Mouse (Mus musculus) urinary bladder, postnatal 36 days (tissue): ENCODE results near the gene Slc35g3.
"Not testable (repeated sequence)": the region's sequence is repeated elsewhere in the genome, so short reads cannot be mapped to it uniquely, and the experiment has no call there.

Experiments
- DNase-seq, 2 experiments: peaks; one replicate each; pipeline ENCODE4 v3.0.0; 2022; ENCODE audit warnings: low spot score in 2 of 2, mixed read lengths in 1 of 2

Slc35g3 gene

DNA sequence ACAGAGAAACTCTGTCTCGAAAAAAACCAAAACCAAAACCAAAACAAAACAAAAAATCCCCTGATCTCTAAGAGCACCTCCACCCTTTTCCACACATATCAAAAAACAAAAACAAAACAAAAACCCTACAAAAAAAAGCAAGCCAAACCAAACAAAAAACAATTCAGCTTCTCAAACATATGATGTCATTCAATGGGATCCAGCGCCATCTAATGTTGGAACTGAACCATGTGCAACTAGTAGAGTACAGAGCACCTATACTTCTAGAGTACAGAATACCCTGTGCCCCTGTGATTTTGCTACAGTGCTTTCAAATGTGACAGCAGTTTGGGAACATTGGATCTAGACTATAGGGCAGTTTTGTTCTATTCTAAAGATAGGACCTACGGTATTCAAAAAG lies 7.1 kb downstream of the Slc35g3 start:
- DNase-seq: no peak

DNA sequence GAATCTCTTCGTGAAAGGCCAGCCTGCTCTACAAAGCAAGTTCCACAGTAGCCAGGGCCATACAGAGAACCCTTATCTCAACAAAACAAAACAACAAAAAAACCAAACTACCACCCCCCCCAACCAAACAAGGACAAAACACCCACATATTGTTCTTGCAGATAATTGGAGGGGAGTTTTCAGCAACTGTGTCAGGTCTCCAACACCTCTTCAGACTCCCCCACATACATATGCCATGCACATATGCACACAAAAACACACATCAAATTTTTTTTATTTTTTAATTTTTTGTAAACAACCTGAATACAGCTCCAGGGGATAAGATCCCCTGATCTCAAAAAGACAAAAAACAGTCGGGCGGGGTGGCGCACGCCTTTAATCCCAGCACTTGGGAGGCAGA lies 7.5 kb downstream of the Slc35g3 start:
- DNase-seq: no peak

DNA sequence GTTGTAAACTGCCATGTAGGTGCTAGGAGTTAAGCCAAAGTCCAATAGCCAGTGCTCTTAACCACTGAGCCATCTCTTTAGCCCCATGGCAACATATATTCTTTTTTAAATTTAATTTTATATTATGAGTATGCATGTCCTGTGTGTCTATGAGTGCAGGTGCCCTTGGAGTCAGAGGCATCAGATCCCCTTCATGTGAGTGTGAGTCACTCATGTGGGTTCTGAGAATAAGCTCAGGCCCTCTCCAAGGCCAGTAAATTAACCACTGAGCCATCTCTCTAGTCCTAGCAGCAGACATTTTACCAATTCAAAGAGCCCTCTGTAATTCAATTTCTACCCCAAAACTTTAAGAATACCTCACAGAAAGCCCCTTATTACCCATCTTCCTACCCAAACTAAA lies 9.1 kb downstream of the Slc35g3 start:
- DNase-seq: no peak

DNA sequence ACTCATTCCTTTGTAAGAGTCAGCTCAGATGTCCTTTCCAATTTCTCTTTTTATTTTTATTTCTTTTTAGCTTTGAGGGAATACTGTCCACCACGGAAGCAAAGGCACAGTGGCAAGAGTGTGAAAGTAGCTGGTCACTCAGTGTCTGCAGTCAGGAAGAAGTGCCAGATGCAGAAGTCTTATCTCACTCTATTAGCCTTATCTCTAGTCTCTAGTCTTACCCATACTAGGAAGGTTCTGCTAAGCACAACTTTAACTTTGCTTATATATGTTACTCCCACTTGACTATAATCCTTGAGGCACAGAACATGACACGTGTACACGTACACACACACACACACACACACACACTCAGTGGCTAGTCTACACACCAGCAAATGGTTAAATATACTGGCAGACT lies 10.1 kb downstream of the Slc35g3 start:
- no peak for DNase-seq

DNA sequence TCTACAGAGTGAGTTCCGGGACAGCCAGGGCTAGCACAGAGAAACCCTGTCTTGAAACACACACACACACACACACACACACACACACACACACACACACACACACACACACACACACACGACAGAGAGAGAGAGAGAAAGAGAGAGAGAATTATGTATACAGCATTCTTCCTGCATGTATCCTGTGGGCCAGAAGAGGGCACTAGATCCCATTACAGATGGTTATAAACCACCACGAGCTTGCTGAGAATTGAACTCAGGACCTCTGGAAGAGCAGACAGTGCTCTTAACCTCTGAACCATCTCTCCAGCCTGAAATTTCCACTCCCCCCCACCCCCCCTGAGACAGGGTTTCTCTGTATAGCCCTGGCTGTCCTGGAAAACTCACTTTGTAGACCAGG lies 30.4 kb downstream of the Slc35g3 start:
- not testable (repeated sequence) for DNase-seq

DNA sequence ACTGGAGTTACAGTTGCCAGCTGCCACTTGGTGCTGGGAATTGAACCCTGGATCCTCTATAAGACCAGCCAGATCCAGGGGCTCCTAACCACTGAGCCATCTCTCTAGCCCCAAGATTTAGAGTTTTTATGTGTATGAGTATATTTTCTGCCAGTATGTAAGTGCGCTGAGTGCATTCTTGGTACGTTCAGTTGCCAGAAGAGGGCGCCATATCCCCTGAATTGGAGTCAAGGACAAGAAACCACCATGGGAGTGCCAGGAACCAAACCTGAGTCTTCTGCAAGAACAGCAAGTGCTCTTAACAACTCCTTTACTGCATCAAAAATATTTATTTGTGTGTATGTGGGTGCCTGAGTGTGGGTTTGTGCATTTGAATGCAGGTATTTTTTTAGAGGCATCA lies 32.7 kb downstream of the Slc35g3 start:
- DNase-seq: peak in 1 of 2 experiments; percentile 41

DNA sequence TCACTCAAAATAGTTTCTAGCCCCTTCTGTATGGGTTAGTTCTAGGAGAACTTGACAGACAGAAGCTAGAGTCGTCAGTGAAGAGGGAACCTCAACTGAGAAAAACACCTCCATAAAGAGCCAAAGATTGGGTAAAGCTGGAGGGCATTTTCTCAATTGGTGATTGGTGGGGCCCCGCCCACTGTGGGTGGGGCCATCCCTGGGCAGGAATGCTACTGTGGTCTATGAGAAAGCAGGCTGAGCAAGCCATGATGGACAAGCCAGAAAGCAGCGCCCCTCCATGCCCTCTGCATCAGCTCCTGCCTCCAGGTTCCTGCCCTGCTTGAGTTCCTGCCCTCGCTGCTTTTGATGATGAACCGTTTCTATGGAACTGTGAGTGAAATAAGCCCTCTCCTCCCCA lies 35.8 kb downstream of the Slc35g3 start:
- DNase-seq: no peak

DNA sequence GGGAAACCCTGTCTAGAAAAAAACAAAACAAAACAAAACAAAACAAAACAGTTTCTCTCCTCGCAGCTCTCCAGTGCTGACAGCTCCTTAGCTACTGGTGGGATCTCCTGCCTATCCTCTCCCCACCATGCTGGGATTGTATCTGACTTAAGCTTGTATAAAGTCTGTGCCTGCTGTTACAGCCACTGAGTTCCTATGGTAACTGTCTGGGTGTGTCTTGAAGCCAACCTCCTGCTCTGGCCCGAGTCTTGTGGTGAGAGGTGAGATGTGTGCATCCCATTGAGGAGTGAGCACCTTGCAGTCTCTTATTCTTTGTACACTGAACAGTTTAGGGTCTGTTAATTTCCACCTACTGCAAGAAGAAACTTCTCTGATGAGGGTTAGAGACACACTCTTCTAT lies 38.7 kb downstream of the Slc35g3 start:
- no peak for DNase-seq

DNA sequence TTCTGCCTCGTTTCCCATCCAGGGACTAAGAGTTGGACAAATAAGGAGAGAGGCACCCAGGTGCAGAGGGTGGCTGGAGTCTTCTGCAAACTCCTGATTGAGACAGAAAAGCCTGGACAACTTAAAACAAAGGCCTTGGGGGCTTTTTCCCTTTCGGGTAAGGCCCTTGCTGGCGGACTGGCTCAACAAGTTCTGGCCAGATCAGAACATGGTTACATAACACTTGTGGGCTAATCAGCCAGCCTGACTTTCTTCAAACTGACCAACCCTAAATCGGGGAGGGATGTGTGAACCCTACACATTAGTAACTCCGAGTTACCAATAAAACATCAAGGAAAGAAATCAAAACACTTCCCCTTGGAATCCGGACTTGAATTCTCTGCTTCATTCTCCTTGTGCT lies 40.9 kb downstream of the Slc35g3 start:
- DNase-seq: peak; percentile 10 to 40

DNA sequence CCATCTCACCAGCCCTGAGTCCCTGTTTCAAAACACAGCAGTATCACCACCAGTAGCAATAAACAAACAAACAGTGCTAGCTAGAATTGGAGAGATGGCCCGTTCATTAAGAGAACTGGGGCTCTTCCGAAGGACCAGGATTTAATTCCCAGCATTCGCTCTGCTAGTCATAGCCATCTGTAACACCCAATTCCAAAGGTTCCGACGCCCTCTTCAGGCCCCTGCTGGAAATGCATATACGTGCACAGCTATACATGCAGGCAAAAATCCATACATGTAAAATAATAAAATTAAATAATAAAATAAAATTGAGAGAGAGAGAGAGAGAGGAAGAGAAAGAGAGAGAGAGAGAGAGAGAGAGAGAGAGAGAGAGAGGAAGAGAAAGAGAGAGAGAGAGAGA lies 42.3 kb downstream of the Slc35g3 start:
- DNase-seq: no peak

DNA sequence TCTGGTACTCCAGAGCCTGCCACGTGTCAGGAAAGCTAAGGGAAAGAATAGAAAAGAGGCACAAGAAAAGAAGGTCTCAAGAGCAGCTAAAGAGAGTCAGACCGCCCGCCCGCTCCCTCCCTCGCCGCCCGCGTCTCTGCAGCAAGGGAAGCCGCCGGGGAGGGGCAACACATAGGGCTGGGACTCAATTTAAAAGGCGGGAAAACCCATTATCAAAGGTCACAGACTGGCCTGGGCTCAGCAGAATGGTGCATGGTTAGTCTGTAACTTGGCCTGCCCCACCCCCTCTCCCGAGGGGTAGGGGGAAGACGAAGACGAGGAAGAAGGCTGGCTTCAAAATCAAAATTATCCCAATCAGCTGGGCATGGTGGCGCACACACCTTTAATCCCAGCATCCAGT lies 43.1 kb downstream of the Slc35g3 start:
- no peak for DNase-seq

DNA sequence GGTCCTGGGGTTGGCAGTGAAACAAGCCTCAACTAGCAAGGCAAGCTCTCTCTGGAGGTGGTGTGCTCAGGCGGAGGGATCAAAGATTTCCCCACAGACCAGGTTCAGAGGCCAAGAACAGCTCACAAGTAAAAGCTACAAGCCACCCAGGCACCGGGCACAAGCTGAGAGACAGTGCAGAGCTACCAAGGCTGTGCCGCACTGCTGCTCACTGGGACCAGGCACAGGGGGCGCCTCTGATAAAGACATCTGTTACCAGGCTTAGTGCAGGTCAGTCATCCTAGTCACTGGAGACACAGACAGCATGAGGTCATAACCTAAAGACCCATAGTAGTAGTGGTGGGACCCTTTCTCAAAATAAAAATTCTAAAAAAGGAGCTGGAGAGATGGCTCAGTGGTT lies 44.8 kb downstream of the Slc35g3 start:
- DNase-seq: no peak

DNA sequence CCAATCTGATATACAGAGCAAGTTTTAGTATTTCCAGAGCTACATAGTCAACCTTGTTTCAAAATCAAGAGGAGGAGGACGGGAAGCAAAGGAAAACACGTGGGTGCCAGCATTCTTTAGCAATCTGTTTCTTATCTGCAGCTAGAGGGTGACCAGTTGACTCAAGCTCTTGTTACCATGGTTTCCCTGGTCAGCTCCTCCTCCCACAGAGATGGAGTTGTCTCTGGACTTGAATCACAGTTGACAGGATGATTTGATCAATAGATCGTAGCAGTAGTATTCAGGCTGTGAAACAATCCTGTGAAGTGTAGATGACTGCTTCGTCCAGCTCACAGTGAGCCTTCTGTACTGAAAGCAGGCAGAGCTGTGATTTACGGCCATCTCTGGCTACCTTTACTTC lies 45.8 kb downstream of the Slc35g3 start:
- DNase-seq: peak; percentile 35 to 63

DNA sequence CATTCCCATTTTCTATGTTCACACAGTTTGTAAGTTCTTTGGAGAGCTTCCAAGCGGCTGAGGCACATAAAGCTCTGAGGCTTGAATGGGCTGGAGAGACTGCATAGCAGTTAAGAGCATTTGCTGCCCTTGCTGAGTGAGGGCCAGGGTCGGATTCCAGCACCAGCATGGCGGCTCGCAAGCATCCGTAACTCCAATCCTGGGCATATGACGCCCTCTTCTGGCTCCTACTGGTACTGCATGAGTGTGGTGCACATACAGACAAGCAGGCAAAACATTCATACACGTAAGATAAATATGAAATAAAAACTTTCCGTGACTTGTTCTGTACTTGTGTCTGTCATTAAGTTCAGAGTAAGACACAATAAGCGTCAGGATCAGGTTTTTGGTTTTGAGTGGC lies 46.3 kb downstream of the Slc35g3 start:
- DNase-seq: no peak

DNA sequence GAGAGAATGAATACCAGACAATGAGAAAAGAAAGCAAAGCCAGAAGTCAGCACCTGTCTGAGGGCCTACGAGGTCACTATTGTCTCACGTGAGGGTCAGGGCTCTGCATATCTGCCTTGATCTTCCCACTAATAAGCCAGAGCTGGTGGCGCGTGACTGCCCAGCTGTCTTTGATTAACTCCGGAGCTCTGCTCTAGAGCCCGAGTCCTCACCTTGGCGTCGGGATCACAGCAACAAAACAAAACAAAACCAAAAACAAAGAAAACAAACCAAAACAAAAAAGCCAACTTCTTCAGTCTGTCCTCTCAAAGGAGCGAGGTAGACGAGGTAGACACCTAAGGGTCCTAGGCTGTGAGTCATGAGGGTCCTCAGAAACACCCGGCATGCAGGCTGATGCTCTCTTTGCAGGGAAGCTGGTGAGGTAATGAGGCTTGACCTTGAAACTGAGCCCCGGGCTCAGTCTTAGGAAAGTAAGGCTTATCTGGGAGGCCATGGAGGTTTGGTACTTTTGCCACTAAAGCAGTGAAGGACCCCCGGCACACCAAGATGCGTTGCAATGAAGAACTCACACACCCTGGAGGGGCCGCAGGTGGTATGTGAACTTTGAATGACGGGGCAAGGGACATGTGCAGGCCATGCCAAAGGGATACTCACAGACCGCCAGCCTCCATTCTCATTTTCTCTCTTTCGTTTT lies 47.0 kb downstream of the Slc35g3 start:
- no peak for DNase-seq

DNA sequence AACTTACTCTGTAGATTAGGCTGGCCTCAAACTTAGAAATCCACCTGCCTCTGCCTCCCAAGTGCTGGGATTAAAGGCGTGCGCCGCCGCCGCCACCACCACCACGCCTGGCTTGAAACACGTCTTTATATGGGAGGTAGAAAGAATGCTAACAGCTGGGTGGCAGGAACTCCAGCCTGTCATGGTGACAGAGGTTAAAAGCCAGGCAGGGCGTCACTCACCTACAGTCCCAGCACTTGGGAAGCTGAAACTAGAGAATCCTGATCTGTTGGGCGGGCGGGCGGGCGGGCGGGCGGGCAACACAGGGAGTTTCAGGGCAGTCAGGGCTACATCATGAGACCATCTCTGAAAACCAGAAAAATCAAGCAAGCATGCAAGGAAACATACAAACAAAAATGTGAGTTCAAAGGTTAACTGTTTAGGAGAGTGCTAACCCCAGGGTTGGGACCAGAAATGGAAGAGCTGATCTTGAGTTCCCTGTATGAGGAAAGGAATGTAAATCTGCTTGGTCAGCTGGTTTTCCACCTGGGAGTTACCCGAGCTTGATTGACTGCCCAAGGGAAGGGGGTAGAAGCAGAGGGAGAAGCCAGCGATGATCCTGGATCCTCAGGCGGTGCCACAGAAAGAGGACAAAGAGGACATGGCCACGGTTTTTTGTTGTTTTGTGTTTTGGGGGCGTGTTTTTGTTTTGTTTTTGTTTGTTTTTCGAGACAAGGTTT lies 48.7 kb downstream of the Slc35g3 start:
- no peak for DNase-seq

DNA sequence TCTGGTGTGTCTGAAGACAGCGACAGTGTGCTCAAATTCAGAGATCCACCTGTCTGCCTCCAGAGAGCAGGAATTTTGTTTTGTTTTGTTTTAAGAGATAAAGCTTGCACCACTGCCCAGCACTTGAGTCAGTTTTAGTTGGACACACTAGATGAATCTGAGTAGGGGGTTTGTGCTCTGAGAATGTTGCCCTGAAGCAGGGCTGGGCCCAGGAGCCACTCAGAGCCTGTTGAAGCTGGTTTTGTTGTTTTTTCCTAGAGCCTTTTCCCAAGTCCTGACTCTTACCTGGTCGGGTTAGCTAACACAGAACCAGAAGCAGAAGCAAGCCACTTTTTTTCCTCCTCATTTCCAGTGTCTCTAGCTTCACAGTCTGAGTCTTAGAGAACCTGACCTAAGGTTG lies 50.7 kb downstream of the Slc35g3 start:
- DNase-seq: no peak

DNA sequence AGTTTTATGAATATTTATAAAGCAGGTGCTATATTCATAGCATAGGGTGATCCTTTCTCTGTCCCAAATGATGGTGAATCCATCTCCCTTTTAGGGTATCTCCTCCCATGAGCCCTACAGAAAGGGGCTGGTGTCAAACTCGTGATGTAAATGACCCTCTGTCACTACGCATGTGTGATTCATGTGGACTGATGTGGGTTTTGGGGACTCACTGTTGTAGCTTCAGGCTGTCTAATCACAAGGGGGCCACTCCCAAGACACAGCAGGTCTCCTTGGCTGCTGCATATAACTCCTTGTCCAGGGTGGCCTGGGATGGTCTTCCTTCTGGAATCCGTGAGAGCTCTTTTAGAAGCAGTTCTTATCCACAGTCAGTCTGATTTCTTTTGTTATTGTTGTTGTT lies 51.3 kb downstream of the Slc35g3 start:
- no peak for DNase-seq
